Mouse (Mus musculus) urinary bladder, postnatal 36 days (tissue): Measurements from ENCODE around the gene Lrrk1.

Experiments used
- DNase-seq, 2 experiments: peaks; one replicate each; pipeline ENCODE4 v3.0.0; 2022; ENCODE audit warnings: low spot score in 2 of 2, mixed read lengths in 1 of 2

The Lrrk1 gene

DNA sequence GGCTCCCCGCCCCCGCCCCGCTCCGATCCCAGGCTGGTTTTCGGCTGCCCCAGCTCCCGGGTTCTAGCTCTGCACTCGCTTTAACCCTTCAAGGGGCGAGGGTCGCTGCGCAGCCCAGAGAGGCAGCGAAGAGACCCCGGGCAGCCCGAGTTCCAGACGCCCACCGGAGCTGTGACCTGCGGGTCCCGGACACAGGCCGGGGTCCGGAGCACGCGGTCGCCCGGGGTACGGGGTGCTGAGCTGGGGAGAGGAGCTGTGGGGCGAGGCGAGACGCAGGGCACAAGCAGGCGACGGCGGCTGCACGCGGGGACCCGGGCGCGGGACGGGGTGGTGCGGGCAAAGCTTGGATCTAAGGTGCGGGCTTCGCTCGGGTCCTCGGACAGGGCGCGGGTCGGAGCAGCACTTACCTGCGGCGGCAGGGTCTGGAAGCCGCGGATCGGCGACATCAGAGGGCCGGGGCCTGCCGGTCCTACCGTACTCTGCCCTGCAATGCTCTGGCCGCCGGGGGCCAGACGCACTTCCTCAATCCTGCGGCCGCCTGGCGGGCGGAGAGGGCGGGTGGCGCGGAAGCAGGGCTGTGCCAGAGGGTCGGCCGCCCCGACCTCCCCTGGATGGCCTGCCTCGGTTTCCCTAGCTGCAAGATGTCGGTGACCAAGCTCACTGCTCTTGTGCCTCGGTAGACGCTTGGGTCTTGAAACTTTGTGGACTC, at the start of gene Lrrk1:
Lrrk1 (minus strand) TSS at position 538 of the 709 bp plus-strand sequence.
- peak; percentile 48 to 64 for DNase-seq

GRCm38 (mm10) chr7:66434453-66434935, 46.3 kb upstream of the Lrrk1 start:
- DNase-seq = peak; percentile 60 to 62

- peak; percentile 28 to 48 for DNase-seq
Measured at GRCm38 (mm10) chr7:66427437-66428161, 39.4 kb upstream of the Lrrk1 start, which contains the start of gene Aldh1a3. Gene Aldh1a3, minus strand, starts transcription at chr7:66427517.

GRCm38 (mm10) chr7:66427053-66427436, 38.9 kb upstream of the Lrrk1 start:
- no peak for DNase-seq

DNA sequence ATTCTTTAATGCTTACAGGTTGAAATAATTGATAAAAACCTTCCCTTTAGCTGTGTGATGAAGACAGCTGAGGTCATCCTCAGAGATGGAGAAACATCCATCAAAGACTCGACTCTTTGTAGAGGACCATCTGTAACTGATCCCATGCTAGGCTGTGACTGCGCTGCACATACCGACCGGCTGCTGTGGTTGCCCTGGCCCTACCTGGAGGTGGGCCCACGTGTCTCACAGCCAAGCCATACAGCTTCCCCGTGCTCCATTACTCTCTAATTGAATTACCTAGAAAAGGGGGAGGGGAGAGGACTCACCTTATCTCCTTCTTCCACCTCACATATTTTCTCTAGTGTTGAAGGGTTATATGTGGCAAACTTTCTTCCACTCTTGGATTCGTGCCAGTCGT, 33.8 kb upstream of the Lrrk1 start:
- DNase-seq = no peak

- no peak for DNase-seq
Measured at GRCm38 (mm10) chr7:66418981-66419380, 30.8 kb upstream of the Lrrk1 start.

DNA sequence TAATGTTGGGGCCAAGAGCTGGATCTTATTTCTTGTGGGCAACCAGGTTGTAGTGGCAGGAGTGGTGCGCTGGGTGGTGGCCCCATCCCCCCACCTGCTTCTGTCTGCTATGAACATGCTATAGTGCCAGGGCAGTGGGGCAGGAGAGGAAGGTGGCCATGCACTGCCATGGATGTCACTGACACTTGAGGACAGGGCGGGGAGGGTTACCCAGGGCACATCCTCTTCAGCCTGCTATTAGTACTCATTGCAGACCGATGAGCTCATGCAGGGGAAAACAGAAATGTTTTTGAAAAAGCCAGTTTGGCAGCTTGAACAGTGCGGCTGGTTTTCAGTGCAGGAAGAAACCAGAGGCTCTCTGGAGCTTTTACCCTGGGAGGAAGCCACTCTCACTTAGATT, 28.7 kb upstream of the Lrrk1 start:
- no peak for DNase-seq

- DNase-seq = no peak
Measured at GRCm38 (mm10) chr7:66413093-66413492, 24.9 kb upstream of the Lrrk1 start.

DNA sequence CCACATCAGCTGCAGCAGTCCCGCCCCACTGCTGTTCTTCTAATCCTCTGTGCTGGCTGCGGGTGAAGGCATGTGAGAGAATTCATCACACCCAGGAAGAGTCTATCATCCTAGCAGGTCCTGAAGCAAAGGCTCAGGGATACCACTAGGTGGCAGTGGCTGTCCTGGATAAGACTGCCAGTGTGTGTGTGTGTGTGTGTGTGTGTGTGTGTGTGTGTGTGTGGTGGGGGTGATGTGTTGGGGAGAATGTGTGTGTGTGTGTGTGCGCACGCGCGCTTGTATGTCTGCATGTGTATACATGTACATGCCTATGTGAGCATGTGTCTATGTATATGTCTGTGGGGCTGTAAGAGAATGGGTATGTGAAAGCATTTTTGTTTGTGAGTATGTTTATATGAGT, 21.3 kb upstream of the Lrrk1 start:
- peak in 1 of 2 experiments; percentile 17 for DNase-seq

- no peak for DNase-seq
Measured at GRCm38 (mm10) chr7:66406971-66407370, 18.8 kb upstream of the Lrrk1 start.

- DNase-seq = no peak
Measured at GRCm38 (mm10) chr7:66405951-66406721, 18.0 kb upstream of the Lrrk1 start.

- DNase-seq = no peak
Measured at GRCm38 (mm10) chr7:66405541-66405940, 17.4 kb upstream of the Lrrk1 start.

- no peak for DNase-seq
Measured at GRCm38 (mm10) chr7:66404802-66405201, 16.7 kb upstream of the Lrrk1 start.

- no peak for DNase-seq
Measured at GRCm38 (mm10) chr7:66404141-66404540, 16.0 kb upstream of the Lrrk1 start.

GRCm38 (mm10) chr7:66402876-66403275, 14.7 kb upstream of the Lrrk1 start:
- DNase-seq = no peak

DNA sequence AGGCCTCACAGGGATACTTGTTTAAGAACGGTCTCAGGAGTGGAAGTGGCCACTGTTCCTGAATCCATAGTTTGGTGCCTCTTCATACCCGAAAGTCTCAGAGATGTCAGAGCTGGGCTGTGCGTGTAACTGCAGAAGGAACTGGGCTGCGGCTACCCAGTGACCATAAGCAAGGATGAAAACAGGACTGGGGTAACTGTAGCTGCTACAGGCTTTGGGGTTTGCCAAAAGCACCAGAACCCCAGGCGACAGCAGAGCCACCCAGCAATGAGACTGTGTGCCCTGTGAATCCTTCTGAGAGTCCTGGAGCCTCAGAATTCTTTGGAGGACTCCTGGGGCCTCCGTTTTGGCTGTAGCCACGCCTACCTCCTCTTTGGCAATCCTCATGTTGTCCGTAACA, 13.5 kb upstream of the Lrrk1 start:
- DNase-seq = no peak

DNA sequence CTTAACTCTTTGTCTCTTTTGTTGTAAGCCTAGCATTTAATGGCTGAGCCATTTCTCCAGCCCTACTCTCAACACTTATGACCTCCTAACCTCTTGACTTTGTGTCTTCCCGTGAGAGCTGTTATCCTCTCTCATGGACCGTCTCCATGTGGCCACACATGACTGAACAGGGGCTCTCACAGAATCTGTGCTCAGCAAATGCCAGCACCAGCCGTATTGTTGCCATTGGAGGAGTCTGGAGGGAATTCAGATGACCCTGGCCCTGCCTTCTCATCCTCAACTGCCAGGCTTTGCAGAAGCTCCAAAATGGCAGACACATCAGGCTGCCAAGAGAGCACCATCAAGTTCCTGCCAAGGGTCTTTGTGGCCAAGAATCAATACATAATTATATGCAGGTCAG, 9.1 kb upstream of the Lrrk1 start:
- DNase-seq = no peak

- peak; percentile 57 to 67 for DNase-seq
Measured at GRCm38 (mm10) chr7:66388621-66389532, 727 bp upstream of the Lrrk1 start.

GRCm38 (mm10) chr7:66387419-66387812, 734 bp downstream of the Lrrk1 start:
- no peak for DNase-seq

GRCm38 (mm10) chr7:66386411-66386810, 1.7 kb downstream of the Lrrk1 start:
- no peak for DNase-seq

GRCm38 (mm10) chr7:66385826-66386225, 2.3 kb downstream of the Lrrk1 start:
- DNase-seq = no peak
